Mouse (Mus musculus) layer of hippocampus, adult 2 months (tissue): ENCODE results near the gene Gm44973. TPM values are rescaled to one million over a fixed set of nuclear protein-coding genes. Genes with fewer than 3 reads are reported as not detected.

Source experiments
- DNase-seq, 2 experiments: peaks; one replicate each; pipeline ENCODE4 v3.0.0; 2022; ENCODE audit warnings: low spot score in 2 of 2
- H3K27ac ChIP-seq: fragments of 200-600 bp; 2 replicates; pipeline ENCODE4 v1.8.1; 2022
- H3K4me3 ChIP-seq: fragments of 200-600 bp; 2 replicates; pipeline ENCODE4 v1.8.1; 2022; ENCODE audit warnings: mild to moderate bottlenecking
- CTCF ChIP-seq: fragments of 200-600 bp; conservative IDR thresholded peaks from 2 replicates; pipeline ENCODE4 v1.8.1; 2022; ENCODE audit warnings: antibody characterized with exemption, mild to moderate bottlenecking, moderate library complexity
- long read RNA-seq, 2 experiments: library from polyadenylated mRNA; stranded (forward); transcript quantifications; one replicate each; pipeline ENCODE4 v2.0.0; 2021; ENCODE audit warnings: borderline mapping rate in 2 of 2
- total RNA-seq, 2 experiments: library from RNA; stranded (reverse); gene quantifications; 2 replicates each; pipeline ENCODE4 v1.2.3; 2021

The Gm44973 gene
- total RNA-seq = not detected
- long read RNA-seq, experiment 1, partial matches to known transcripts = 0 of 1 reads
- long read RNA-seq, experiment 1, other reads (novel, unspliced or antisense) = 1 of 1 reads
- long read RNA-seq, experiment 2, partial matches to known transcripts = 0 of 3 reads
- long read RNA-seq, experiment 2, other reads (novel, unspliced or antisense) = 3 of 3 reads

- peak within 1 kb of the TSS; percentile 97 for H3K27ac ChIP-seq
- peak within 1 kb of the TSS; percentile 91 for H3K4me3 ChIP-seq
- TF ChIP-seq CTCF = no peak; the same call in 1 of the 2 replicates
- peak; percentile 91 to 92 for DNase-seq
Measured at GRCm38 (mm10) chr7:5015118-5016001, at the start of gene Gm44973. Gm44973 (plus strand) TSS chr7:5015496.

- TF ChIP-seq CTCF = no peak
- Histone ChIP-seq H3K27ac (no peak within 1 kb of the TSS), H3K4me3 (no peak within 1 kb of the TSS)
- DNase-seq = no peak
Measured at GRCm38 (mm10) chr7:4971068-4971467, 44.2 kb upstream of the Gm44973 start, which contains the start of gene Sbk3. Sbk3 (minus strand) TSS chr7:4971168.

GRCm38 (mm10) chr7:4971710-4972109 is 43.6 kb upstream of the Gm44973 start:
- no peak overlapping the region for H3K4me3 ChIP-seq
- TF ChIP-seq CTCF = no peak
- H3K27ac ChIP-seq = no peak overlapping the region
- no peak for DNase-seq

- Histone ChIP-seq H3K27ac (no peak overlapping the region), H3K4me3 (no peak overlapping the region)
- no peak for TF ChIP-seq CTCF
- no peak for DNase-seq
Measured at GRCm38 (mm10) chr7:4972321-4973047, 42.8 kb upstream of the Gm44973 start.

- H3K4me3 ChIP-seq = no peak overlapping the region
- no peak overlapping the region for H3K27ac ChIP-seq
- no peak for TF ChIP-seq CTCF
- no peak for DNase-seq
Measured at GRCm38 (mm10) chr7:4975455-4975854, 39.8 kb upstream of the Gm44973 start.

- TF ChIP-seq CTCF = peak; percentile 44
- H3K27ac ChIP-seq = no peak overlapping the region
- no peak for DNase-seq
- H3K4me3 ChIP-seq = no peak overlapping the region
Measured at GRCm38 (mm10) chr7:4976832-4977231, 38.5 kb upstream of the Gm44973 start.

GRCm38 (mm10) chr7:4988250-4988649 is 27.0 kb upstream of the Gm44973 start:
- Histone ChIP-seq H3K4me3 (no peak overlapping the region), H3K27ac (no peak overlapping the region)
- TF ChIP-seq CTCF = no peak
- DNase-seq = no peak

GRCm38 (mm10) chr7:4993347-4993998 is 21.8 kb upstream of the Gm44973 start:
- H3K27ac ChIP-seq = no peak overlapping the region
- no peak for DNase-seq
- no peak for TF ChIP-seq CTCF
- H3K4me3 ChIP-seq = no peak overlapping the region

GRCm38 (mm10) chr7:4993999-4994788 is 21.1 kb upstream of the Gm44973 start:
- no peak overlapping the region; the same call in 1 of the 2 replicates for H3K4me3 ChIP-seq
- no peak for DNase-seq

GRCm38 (mm10) chr7:4995268-4996002 is 19.9 kb upstream of the Gm44973 start:
- DNase-seq = no peak
- Histone ChIP-seq H3K27ac (peak overlapping the region; percentile 94), H3K4me3 (peak overlapping the region; percentile 79)
- TF ChIP-seq CTCF = no peak

More at GRCm38 (mm10) chr7:4993999-4994788, 21.1 kb upstream of the Gm44973 start:
- H3K27ac ChIP-seq = no peak overlapping the region
- TF ChIP-seq CTCF = no peak

- peak; percentile 92 to 98 for DNase-seq
- peak within 1 kb of the TSS; percentile 79 for H3K4me3 ChIP-seq
- TF ChIP-seq CTCF = no peak
- peak within 1 kb of the TSS; percentile 94 for H3K27ac ChIP-seq
Measured at GRCm38 (mm10) chr7:4996003-4996895, 19.0 kb upstream of the Gm44973 start, which contains the start of gene Zfp579. Zfp579 (minus strand) TSS chr7:4996158.
